Mouse (Mus musculus) kidney, postnatal 0 days (tissue): ENCODE measurements at regions not wholly inside any gene's neighbourhood (a gene's known extent, or its start where the extent isn't known, plus 50 kb on each side); places are given as distances from the start of the nearest gene placed in this dataset.

Experiments
- ATAC-seq: fragments of 200-750 bp; cut with Nextera tagmentation; replicated peaks from 2 replicates; pipeline ENCODE4 v1.8.0; 2017; ENCODE audit warnings: low read depth, moderate number of reproducible peaks, moderate TSS enrichment, moderate library complexity; ENCODE audit not compliant: low FRiP score
- DNase-seq: peaks from one replicate; pipeline ENCODE4 v3.0.0-alpha.2; 2016; ENCODE audit warnings: low spot score
- H3K27ac ChIP-seq: fragments of 300-500 bp; sonication (generic); 2 replicates; pipeline ENCODE4 v1.5.1; 2014; ENCODE audit warnings: mild to moderate bottlenecking
- H3K27me3 ChIP-seq: fragments of 300-500 bp; sonication (generic); 2 replicates; pipeline ENCODE4 v1.6.1; 2014; ENCODE audit warnings: low read length, mixed read lengths; ENCODE audit not compliant: insufficient read depth
- H3K36me3 ChIP-seq: fragments of 300-500 bp; sonication (generic); 2 replicates; pipeline ENCODE4 v1.6.1; 2014; ENCODE audit warnings: low read length, mixed read lengths; ENCODE audit not compliant: insufficient read depth
- H3K4me1 ChIP-seq: fragments of 300-500 bp; sonication (generic); replicated peaks from 2 replicates; pipeline ENCODE4 v1.6.1; 2014; ENCODE audit warnings: antibody characterized with exemption, low read length, mixed read lengths; ENCODE audit not compliant: insufficient read depth
- H3K4me2 ChIP-seq: fragments of 300-500 bp; sonication (generic); 2 replicates; pipeline ENCODE4 v1.6.1; 2014; ENCODE audit warnings: mild to moderate bottlenecking, low read length, moderate library complexity, mixed read lengths
- H3K4me3 ChIP-seq: fragments of 300-500 bp; sonication (generic); replicated peaks from 2 replicates; pipeline ENCODE4 v1.5.1; 2014; ENCODE audit warnings: low read depth, low read length
- H3K9ac ChIP-seq: fragments of 300-500 bp; sonication (generic); 2 replicates; pipeline ENCODE4 v1.6.1; 2014; ENCODE audit warnings: low read depth, low read length
- H3K9me3 ChIP-seq: fragments of 300-500 bp; sonication (generic); replicated peaks from 2 replicates; pipeline ENCODE4 v1.6.1; 2016; ENCODE audit warnings: low read length, inconsistent platforms, mixed read lengths
- CTCF ChIP-seq: IDR thresholded peaks from 2 replicates; pipeline ENCODE4 v1.5.1; 2016; ENCODE audit warnings: antibody characterized with exemption, low read depth, mild to moderate bottlenecking, moderate library complexity
- WGBS: fragments of 180-500 bp; shearing (Covaris S2); extraction: QIAGEN DNeasy Blood & Tissue Kit; methylation state at CpG from one replicate; pipeline ENCODE4 v1.1.7; 2014; 5-methylcytosine and 5-hydroxymethylcytosine counted together

DNA sequence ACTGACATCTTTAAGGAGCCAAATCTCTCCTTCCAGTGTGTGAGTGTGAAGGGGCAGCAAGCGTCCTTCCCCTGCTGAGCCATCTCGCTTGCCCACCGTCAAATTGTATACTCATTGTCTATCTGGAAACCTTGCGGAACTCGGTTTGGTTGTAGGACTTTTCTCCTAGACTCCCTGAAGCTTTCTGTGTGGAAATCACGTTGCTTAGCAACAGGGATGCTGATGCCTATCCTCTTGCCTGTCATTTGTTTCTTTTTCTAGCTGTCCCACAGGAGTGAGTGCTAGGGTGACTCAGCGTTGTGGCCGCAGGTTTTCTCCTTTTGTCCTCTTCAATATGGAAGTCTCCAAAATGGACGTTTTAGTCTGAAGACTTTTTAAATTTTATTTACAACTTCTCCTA lies 131.5 kb upstream of the Nr5a2 start:
- ATAC-seq (no peak), DNase-seq (no peak)
- TF ChIP-seq CTCF: no peak
- Histone ChIP-seq H3K9ac (no peak overlapping the region), H3K9me3 (no peaks in the 10 kb centered on the region), H3K27me3 (no peaks in the 10 kb centered on the region), H3K36me3 (no peaks in the 10 kb centered on the region), H3K4me1 (no peaks in the 10 kb centered on the region), H3K4me2 (no peak overlapping the region), H3K27ac (no peak overlapping the region), H3K4me3 (no peak overlapping the region)
- 39% methylated on average over 9 of the region's 9 CpGs for WGBS

- ATAC-seq (no peak), DNase-seq (peak; percentile 50)
- no peak for TF ChIP-seq CTCF
- Histone ChIP-seq H3K27ac (no peak overlapping the region), H3K9me3 (no peaks in the 10 kb centered on the region), H3K4me1 (no peaks in the 10 kb centered on the region), H3K9ac (no peak overlapping the region), H3K4me3 (no peak overlapping the region), H3K4me2 (no peak overlapping the region), H3K27me3 (no peaks in the 10 kb centered on the region), H3K36me3 (no peaks in the 10 kb centered on the region)
- 46% methylated on average over 10 of the region's 10 CpGs for WGBS
These were observed 127.9 kb upstream of the Nr5a2 start for GRCm38 (mm10) chr1:137088148-137088547.

GRCm38 (mm10) chr1:137086766-137087165 lies 126.5 kb upstream of the Nr5a2 start:
- ATAC-seq: no peak
- no peak overlapping the region for H3K4me2 ChIP-seq
- TF ChIP-seq CTCF: no peak

GRCm38 (mm10) chr1:137083500-137083899 lies 123.3 kb upstream of the Nr5a2 start:
- DNase-seq (peak; percentile 62), ATAC-seq (no peak)
- no peaks in the 10 kb centered on the region for H3K36me3 ChIP-seq
- no peaks in the 10 kb centered on the region for H3K9me3 ChIP-seq
- no peak overlapping the region for H3K4me3 ChIP-seq
- H3K4me2 ChIP-seq: no peak overlapping the region
- H3K27me3 ChIP-seq: no peaks in the 10 kb centered on the region
- H3K9ac ChIP-seq: no peak overlapping the region
- TF ChIP-seq CTCF: no peak
- 16% methylated on average over 1 of the region's 1 CpGs for WGBS
- no peak overlapping the region for H3K27ac ChIP-seq
- H3K4me1 ChIP-seq: no peaks in the 10 kb centered on the region

More at GRCm38 (mm10) chr1:137086766-137087165, 126.5 kb upstream of the Nr5a2 start:
- H3K4me3 ChIP-seq: no peak overlapping the region
- H3K4me1 ChIP-seq: no peaks in the 10 kb centered on the region
- 94% methylated on average over 3 of the region's 3 CpGs for WGBS
- no peaks in the 10 kb centered on the region for H3K27me3 ChIP-seq
- H3K9ac ChIP-seq: no peak overlapping the region
- H3K36me3 ChIP-seq: no peaks in the 10 kb centered on the region
- H3K27ac ChIP-seq: no peak overlapping the region
- no peak for DNase-seq
- H3K9me3 ChIP-seq: no peaks in the 10 kb centered on the region

DNA sequence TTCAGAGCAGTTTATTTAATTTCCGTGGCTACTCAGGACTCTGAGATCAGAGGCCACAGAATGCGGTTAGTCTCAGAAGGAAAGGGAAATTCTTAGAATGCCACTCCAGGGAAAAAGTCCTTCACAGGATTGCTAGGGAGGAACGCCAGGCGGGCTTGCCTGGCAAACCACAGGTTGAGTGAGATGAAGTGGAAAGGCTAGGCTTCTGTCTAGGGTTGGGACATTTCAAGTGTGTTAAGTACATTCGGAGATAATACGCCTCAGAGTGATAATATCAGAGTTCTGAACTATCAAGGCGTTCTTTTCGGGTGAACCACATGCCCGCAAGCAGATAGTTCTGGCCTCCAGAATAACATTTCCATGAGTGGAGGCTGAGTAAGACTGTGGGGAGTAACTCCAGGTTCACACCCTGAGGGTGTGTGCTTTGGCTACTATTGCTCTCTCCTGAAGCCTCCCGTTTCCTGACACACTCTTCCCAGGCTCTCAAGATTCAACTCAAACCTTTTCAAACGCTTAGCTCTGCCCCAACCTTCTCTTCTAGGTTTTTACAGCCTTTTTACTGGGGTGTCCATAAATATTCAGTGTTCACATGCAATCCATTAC lies 119.3 kb upstream of the Nr5a2 start:
- H3K4me3 ChIP-seq: no peak overlapping the region
- TF ChIP-seq CTCF: no peak
- no peak overlapping the region for H3K27ac ChIP-seq
- peak; percentile 33 for DNase-seq
- H3K9me3 ChIP-seq: no peaks in the 10 kb centered on the region
- H3K36me3 ChIP-seq: no peaks in the 10 kb centered on the region
- no peak overlapping the region for H3K4me2 ChIP-seq
- no peak for ATAC-seq
- no peaks in the 10 kb centered on the region for H3K27me3 ChIP-seq
- H3K9ac ChIP-seq: no peak overlapping the region
- 57% methylated on average over 11 of the region's 11 CpGs for WGBS
- H3K4me1 ChIP-seq: no peaks in the 10 kb centered on the region

DNA sequence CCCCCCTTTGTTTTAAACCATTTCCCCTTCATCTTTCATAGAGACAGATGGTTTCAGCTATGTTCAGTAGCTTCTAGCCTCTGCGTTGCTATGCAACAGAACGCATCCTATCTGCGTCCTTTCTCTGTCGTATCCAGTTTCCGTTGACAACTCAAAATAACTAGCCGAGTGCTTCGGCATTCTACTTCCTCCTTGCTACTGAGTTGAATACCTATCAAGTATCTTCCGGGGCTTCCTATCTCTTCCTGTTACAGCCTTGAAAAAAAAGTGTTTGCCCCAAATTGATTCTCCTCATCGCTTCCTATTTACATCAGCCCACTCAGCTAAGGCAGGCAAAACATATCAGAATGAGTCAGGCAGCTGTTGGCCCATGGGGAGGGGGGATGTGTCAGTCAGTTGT lies 114.5 kb upstream of the Nr5a2 start:
- H3K27me3 ChIP-seq: no peaks in the 10 kb centered on the region
- no peak overlapping the region for H3K4me2 ChIP-seq
- H3K27ac ChIP-seq: no peak overlapping the region
- H3K4me1 ChIP-seq: peaks cover 4% of the 10 kb centered on the region; the same call in 1 of the 2 replicates
- peak; percentile 66 for DNase-seq
- no peaks in the 10 kb centered on the region for H3K36me3 ChIP-seq
- H3K9me3 ChIP-seq: no peaks in the 10 kb centered on the region
- ATAC-seq: no peak
- H3K9ac ChIP-seq: no peak overlapping the region
- no peak overlapping the region for H3K4me3 ChIP-seq
- no peak for TF ChIP-seq CTCF
- 20% methylated on average over 9 of the region's 9 CpGs for WGBS
